Mouse (Mus musculus): Measurements from ENCODE around the gene Kbtbd13.

- TF ChIP-seq CTCF (IDR thresholded peaks at IDR 0.05; ENCODE audit: extremely low read depth, insufficient read depth, insufficient read length, insufficient replicate concordance) (no peak), POLR2A (IDR thresholded peaks at IDR 0.05; ENCODE audit: low read depth, low read length) (no peak)
Measured at GRCm38 (mm10) chr9:65353251-65353650, 38.2 kb downstream of the Kbtbd13 start.
